ENCODE assay signal across 17 mouse cellular contexts in the genomic region with DNA sequence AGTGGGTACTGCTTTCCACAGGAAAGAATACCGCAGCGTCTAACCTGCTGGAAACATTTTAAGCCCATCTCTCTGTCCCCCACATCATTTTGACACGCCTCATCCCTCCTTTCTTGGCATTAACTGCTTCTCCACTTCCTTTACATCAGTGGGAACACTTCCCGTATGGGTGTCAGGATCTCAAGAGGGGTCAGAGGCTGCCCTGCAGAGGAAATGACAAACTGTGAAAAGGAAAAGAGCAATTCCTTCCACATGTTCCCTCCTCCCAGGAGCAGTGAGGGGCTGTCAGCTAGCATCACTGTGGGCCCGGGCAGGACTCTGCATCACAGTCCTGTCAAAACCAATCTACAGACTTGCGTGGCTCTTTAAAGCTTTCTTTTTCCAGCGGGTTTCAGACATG.
DNase-seq lines count a peak whose midpoint lies in the region; ATAC-seq lines count a peak whose summit lies in the region.
"Had no signal": no experiment of that assay in that cellular context is flagged by ENCODE, and none has a peak within 500 bp of the region (broad histone marks: within the 10 kb centered on the region; RNA-seq: fewer than 3 reads in every experiment).

No protein-coding gene starts in this region.

- H3K4me2 ChIP-seq in hindbrain, embryonic 13.5 days, result no peak overlapping the region
- no peak overlapping the region for H3K4me2 ChIP-seq in neural tube, embryonic 15.5 days
- H3K4me2 ChIP-seq in embryonic facial prominence, embryonic 13.5 days, result no peak overlapping the region
- H3K4me2 ChIP-seq: heart, embryonic 11.5 days; limb, embryonic 15.5 days; midbrain, embryonic 11.5 days had no signal

- H3K4me1 ChIP-seq in hindbrain, embryonic 10.5 days (replicated peaks), result no peaks in the 10 kb centered on the region
- no peaks in the 10 kb centered on the region for H3K4me1 ChIP-seq in hindbrain, embryonic 13.5 days (replicated peaks)
- no peaks in the 10 kb centered on the region for H3K4me1 ChIP-seq in neural tube, embryonic 15.5 days
- no peaks in the 10 kb centered on the region for H3K4me1 ChIP-seq in embryonic facial prominence, embryonic 13.5 days

- H3K4me3 ChIP-seq in hindbrain, embryonic 10.5 days, result no peak overlapping the region
- no peak overlapping the region for H3K4me3 ChIP-seq in hindbrain, embryonic 13.5 days
- no peak overlapping the region for H3K4me3 ChIP-seq in neural tube, embryonic 15.5 days (replicated peaks)
- no peak overlapping the region for H3K4me3 ChIP-seq in embryonic facial prominence, embryonic 13.5 days
- H3K4me3 ChIP-seq: erythroblast, embryonic 14.5 days; limb, embryonic 15.5 days had no signal

- WGBS in hindbrain, embryonic 10.5 days, result 66% methylated on average over 7 of the region's 7 CpGs
- WGBS in hindbrain, embryonic 13.5 days, result 70% methylated on average over 7 of the region's 7 CpGs
- WGBS in neural tube, embryonic 15.5 days, result 73% methylated on average over 7 of the region's 7 CpGs
- WGBS in embryonic facial prominence, embryonic 13.5 days, result 21% methylated on average over 7 of the region's 7 CpGs

- H3K9ac ChIP-seq in hindbrain, embryonic 13.5 days, result no peak overlapping the region
- no peak overlapping the region for H3K9ac ChIP-seq in neural tube, embryonic 15.5 days (replicated peaks)
- H3K9ac ChIP-seq in embryonic facial prominence, embryonic 13.5 days, result peak overlapping the region; percentile 16; the same call in 1 of the 2 replicates
- H3K9ac ChIP-seq: limb, embryonic 15.5 days had no signal

- H3K36me3 ChIP-seq in hindbrain, embryonic 10.5 days, result no peaks in the 10 kb centered on the region
- no peaks in the 10 kb centered on the region for H3K36me3 ChIP-seq in hindbrain, embryonic 13.5 days
- H3K36me3 ChIP-seq in neural tube, embryonic 15.5 days, result no peaks in the 10 kb centered on the region
- no peaks in the 10 kb centered on the region for H3K36me3 ChIP-seq in embryonic facial prominence, embryonic 13.5 days
- H3K36me3 ChIP-seq: limb, embryonic 15.5 days had no signal

- no peak overlapping the region for H3K27ac ChIP-seq in hindbrain, embryonic 10.5 days
- H3K27ac ChIP-seq in hindbrain, embryonic 13.5 days, result no peak overlapping the region
- H3K27ac ChIP-seq in neural tube, embryonic 15.5 days (replicated peaks), result no peak overlapping the region
- H3K27ac ChIP-seq in embryonic facial prominence, embryonic 13.5 days, result no peak overlapping the region
- H3K27ac ChIP-seq: limb, embryonic 15.5 days had no signal

- no peaks in the 10 kb centered on the region for H3K27me3 ChIP-seq in hindbrain, embryonic 10.5 days (ENCODE audit: insufficient read depth, poor library complexity, severe bottlenecking)
- H3K27me3 ChIP-seq in hindbrain, embryonic 13.5 days, result no peaks in the 10 kb centered on the region
- H3K27me3 ChIP-seq in neural tube, embryonic 15.5 days (replicated peaks), result no peaks in the 10 kb centered on the region
- H3K27me3 ChIP-seq in embryonic facial prominence, embryonic 13.5 days, result no peaks in the 10 kb centered on the region
- H3K27me3 ChIP-seq: limb, embryonic 15.5 days had no signal

- H3K9me3 ChIP-seq in hindbrain, embryonic 10.5 days, result no peaks in the 10 kb centered on the region
- H3K9me3 ChIP-seq in hindbrain, embryonic 13.5 days, result no peaks in the 10 kb centered on the region
- no peaks in the 10 kb centered on the region for H3K9me3 ChIP-seq in neural tube, embryonic 15.5 days (replicated peaks)
- H3K9me3 ChIP-seq in embryonic facial prominence, embryonic 13.5 days, result no peaks in the 10 kb centered on the region
- H3K9me3 ChIP-seq: limb, embryonic 15.5 days had no signal

- DNase-seq in hindbrain, embryonic 10.5 days (ENCODE audit: low spot score), result peak; percentile 43
- DNase-seq in neural tube, embryonic 10.5 days (ENCODE audit: extremely low spot score, low spot score), result peak; percentile 24
- DNase-seq in ovary, adult 18-20 months (ENCODE audit: low spot score), result no peak
- no peak for DNase-seq in cerebellum, adult 18-20 months
- DNase-seq: adrenal gland, adult 8-10 months; cerebellum, adult 11 months; gastrocnemius, postnatal 14 days; heart, postnatal 4 days; lung, postnatal 14 days had no signal

- no peak for ATAC-seq in hindbrain, embryonic 13.5 days (ENCODE audit: low FRiP score)
- ATAC-seq in neural tube, embryonic 15.5 days (ENCODE audit: low FRiP score), result no peak
- no peak for ATAC-seq in embryonic facial prominence, embryonic 13.5 days (ENCODE audit: insufficient number of reproducible peaks, insufficient read depth, low FRiP score, low TSS enrichment, low read depth)
- ATAC-seq in megakaryocyte-erythroid progenitor cell, adult 5-6 weeks (replicated peaks; ENCODE audit: low FRiP score, low TSS enrichment, poor library complexity, severe bottlenecking), result no peak

Comparison
In these comparisons a context has a peak if more than half of its experiments do, and no peak if none do; other contexts are left out.
1. DNase-seq: peak in hindbrain, embryonic 10.5 days (single experiment) and neural tube, embryonic 10.5 days (single experiment); none in ovary, adult 18-20 months (single experiment) and cerebellum, adult 18-20 months (0 of 2).